Mouse (Mus musculus) adrenal gland, postnatal 10 days (tissue): Measurements from ENCODE around the gene Mapkbp1. TPM values are rescaled to one million over a fixed set of nuclear protein-coding genes. Genes with fewer than 3 reads are reported as not detected.

Experiments
- DNase-seq: peaks from one replicate; pipeline ENCODE4 v3.0.0; 2021; ENCODE audit warnings: mixed read lengths
- long read RNA-seq, 2 experiments: library from polyadenylated mRNA; stranded (forward); transcript quantifications; one replicate each; pipeline ENCODE4 v2.0.0; 2021
- total RNA-seq, 2 experiments: library from RNA; stranded (reverse); gene quantifications; 2 replicates each; pipeline ENCODE4 v1.2.3; 2021

Mapkbp1 gene
- 10 to 100 TPM; 12.0 to 15.3 TPM for total RNA-seq
- long read RNA-seq, experiment 1, partial matches to known transcripts, result 0 of 6 reads
- long read RNA-seq, experiment 1, other reads (novel, unspliced or antisense), result 6 of 6 reads
- long read RNA-seq, experiment 2, partial matches to known transcripts, result 0 of 1 reads
- long read RNA-seq, experiment 2, other reads (novel, unspliced or antisense), result 1 of 1 reads

DNA sequence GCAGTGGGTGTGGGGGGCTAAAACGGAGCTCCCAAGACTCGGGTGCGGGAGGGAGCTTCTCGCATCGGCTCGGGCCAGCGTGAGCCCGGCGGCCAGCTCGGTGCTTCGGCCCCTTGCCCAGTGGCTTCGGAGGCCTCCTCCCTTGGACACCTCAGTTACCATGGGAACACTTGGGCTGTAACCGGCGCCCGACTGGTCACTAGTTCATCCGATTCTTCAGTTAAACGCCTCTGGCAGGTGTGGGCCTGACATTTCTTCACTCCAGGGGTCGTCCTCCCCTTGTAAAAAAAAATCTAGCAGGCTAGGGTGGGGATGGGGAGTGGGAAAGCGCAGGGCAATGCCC lies at the start of gene Mapkbp1:
Gene Mapkbp1, plus strand, starts transcription at position 163 of the 343 bp plus-strand sequence.
- no peak for DNase-seq

DNA sequence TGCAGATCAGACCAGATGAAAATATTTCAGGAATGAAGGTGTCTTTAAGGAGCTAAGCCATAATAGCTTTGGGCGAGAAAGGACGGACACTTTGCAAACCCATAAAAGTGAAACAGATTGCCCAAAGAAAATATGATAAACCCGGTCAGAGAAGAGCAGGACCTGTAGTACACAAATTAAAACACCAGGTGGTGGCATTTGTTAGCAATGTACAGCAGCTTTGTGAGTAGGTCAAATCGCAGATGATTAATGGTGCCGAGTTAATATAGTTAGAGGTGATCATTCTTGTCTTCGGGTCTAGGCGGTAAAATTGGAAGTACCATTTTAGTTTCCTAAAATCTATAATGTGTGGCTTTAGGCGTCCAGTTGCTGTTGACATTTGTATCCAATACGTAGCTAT lies 1.9 kb upstream of the Mapkbp1 start:
- peak; percentile 60 for DNase-seq

GRCm38 (mm10) chr2:119971316-119971715 lies 1.2 kb upstream of the Mapkbp1 start:
- no peak for DNase-seq

- DNase-seq, result peak; percentile 97
Measured at GRCm38 (mm10) chr2:119971837-119972536, 512 bp upstream of the Mapkbp1 start.

DNA sequence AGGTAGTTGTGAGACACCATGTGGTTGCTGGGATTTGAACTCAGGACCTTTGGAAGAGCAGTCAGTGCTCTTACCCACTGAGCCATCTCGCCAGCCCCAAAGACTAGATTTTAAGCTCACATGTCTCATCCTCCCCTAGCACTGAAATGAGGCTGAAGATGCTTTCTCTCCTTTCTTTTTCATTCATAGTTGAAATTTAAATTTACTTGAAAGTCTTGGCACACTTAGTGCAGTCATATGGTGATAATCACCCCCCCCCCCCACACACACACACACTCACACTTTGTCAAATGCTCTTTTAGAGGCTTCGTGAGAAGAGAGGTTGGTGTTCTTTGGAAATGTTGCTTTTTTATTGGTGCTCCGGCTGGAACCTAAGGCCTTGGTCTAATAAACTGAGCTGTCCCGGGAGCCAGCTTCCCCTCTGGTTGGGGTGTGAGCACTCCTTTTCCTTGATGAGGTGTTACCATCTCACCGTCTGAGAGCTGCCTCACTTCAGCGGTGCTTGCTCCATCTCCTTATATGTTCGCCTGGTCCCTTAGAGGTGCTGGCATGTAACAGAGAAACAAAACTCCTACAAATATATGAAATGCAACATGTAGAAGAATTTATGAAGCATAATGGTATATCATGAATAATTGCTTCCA lies 8.0 kb downstream of the Mapkbp1 start:
- no peak for DNase-seq

DNA sequence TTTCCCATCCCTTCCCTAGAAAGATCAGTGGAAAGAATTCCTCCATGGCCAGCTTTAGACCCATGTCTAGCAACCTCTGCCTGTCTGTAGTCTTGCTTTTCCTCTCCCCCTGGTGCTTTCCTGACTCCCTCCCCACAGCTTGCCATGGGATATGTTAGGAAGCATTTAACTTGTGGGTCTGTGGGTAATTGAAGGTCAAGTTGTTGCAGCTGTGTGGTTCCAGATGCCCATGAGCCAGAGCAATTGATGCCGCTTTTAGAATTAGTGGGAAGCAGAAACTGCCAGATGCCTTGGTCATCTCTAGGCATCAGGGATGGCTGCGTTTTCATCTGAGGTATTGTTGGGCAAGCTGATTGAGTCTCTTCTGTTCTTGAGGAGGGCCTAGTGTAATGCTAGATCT lies 9.1 kb downstream of the Mapkbp1 start:
- DNase-seq, result no peak

DNA sequence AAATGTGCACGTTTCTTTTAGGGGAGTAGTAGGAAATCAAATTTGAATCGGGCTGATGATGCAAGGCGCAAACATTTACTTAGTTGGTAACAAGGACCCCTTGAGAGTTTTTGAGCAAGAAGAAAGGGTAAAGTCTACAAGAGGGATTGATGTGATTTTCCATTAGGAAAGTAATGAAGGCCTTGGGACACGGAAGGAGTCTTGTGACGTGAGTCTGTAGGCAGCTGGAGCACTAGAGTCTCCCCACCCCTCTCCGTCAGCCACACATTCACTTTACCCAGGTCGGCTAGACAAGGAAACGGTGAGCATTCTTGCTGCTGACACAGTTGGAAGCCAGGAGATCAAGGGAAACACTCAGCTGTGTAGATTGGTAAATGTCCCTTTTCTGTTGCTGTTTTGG lies 13.4 kb downstream of the Mapkbp1 start:
- no peak for DNase-seq

DNA sequence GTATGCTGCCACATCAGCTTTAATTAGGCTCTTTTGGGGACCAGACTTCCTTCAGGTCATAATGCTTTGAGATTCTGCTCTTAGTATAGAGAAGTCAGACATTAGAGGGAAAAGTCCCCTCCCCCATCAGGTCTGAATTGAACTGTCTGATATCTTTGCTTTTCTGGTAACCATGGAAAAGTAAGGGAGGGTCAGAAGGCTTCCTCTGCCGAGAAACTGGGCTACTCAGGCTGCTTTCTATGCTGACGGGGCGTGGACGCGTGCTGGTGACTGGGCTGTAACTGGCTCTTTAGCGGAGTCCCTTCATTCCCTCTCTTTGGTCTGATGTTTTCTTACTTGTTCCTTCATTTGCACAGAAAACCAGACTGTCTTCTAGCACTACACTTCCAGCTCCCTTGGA lies 13.9 kb downstream of the Mapkbp1 start:
- DNase-seq, result no peak

DNA sequence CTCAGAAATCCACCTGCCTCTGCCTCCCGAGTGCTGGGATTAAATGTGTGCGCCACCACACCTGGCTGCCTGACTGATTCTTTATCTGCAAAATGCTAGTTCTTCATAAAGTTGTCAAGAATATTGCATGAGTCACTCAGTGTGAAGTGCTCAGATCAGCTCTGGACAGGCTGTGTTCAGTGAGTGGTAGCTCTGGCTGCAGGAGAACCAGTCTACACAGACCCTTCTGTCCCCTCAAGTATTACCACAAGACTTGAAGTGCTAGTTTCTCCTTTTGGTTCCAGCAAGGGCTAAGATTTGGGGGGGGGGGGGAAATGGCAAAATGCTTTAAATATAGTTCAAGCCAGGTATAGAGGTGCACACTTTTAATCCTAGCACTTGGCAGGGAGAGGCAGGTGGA lies 14.9 kb downstream of the Mapkbp1 start:
- DNase-seq, result no peak

- no peak for DNase-seq
Measured at GRCm38 (mm10) chr2:119988952-119989351, 16.5 kb downstream of the Mapkbp1 start.

DNA sequence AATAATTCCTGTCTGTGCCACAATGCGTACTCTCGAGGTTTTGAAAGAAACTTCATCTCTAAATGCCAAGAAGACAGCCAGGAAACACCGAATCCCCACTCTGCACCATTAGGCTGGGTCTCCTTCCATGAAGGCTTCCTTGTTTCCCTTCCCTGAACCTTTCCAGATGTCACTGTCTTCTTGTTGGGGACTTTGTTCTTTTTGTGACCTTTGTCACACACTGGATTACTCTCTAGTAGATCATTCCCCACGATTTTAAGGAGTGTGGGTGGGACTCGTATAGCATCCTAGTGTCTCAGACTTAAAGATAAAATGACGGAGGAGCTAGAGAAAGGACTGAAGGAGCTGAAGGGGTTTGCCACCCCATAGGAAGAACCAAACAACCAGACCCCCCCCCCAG lies 18.4 kb downstream of the Mapkbp1 start:
- DNase-seq, result no peak

- DNase-seq, result no peak
Measured at GRCm38 (mm10) chr2:119992349-119992748, 19.9 kb downstream of the Mapkbp1 start.

DNA sequence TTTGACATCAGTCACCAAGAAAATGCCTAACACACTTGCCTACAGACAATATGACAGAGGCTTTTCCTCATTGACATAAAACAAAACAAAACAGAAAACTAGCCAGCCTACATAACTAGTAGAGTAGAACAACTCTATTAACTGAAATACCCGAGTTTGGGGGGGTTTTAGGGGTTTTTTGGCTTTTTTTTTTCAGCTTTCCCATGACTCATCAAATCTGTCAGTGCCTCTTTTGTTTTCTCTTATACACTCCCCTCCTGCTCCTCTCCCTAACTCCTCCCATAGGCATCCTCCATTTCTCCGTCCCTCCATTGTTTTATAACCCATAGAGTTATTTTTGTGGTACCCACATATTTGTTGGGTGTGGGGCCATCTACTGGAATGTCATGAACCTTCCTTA lies 21.0 kb downstream of the Mapkbp1 start:
- no peak for DNase-seq

- DNase-seq, result no peak
Measured at GRCm38 (mm10) chr2:119994839-119995238, 22.3 kb downstream of the Mapkbp1 start.

- peak; percentile 38 for DNase-seq
Measured at GRCm38 (mm10) chr2:119995391-119996281, 23.1 kb downstream of the Mapkbp1 start.

GRCm38 (mm10) chr2:119997354-119997753 lies 24.9 kb downstream of the Mapkbp1 start:
- no peak for DNase-seq

DNA sequence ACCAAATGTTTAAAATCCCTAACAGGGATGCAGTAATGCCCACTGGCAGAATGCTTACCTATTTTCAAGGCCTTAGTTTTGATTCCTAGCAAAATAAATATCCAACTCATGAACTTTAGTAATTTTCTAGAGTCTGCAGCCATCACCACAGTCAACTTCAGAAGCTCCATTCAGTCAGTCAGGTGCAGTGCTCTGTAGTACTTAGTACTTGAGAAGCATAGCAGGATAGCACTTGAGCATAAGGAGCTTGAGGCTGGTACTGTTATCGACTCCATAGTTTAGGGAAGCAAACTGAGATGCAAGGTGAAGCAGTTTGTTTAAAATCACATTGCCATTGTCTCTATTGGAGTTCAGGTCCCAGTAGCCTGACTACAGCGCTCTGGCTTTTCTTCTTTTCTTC lies 27.2 kb downstream of the Mapkbp1 start:
- DNase-seq, result no peak

DNA sequence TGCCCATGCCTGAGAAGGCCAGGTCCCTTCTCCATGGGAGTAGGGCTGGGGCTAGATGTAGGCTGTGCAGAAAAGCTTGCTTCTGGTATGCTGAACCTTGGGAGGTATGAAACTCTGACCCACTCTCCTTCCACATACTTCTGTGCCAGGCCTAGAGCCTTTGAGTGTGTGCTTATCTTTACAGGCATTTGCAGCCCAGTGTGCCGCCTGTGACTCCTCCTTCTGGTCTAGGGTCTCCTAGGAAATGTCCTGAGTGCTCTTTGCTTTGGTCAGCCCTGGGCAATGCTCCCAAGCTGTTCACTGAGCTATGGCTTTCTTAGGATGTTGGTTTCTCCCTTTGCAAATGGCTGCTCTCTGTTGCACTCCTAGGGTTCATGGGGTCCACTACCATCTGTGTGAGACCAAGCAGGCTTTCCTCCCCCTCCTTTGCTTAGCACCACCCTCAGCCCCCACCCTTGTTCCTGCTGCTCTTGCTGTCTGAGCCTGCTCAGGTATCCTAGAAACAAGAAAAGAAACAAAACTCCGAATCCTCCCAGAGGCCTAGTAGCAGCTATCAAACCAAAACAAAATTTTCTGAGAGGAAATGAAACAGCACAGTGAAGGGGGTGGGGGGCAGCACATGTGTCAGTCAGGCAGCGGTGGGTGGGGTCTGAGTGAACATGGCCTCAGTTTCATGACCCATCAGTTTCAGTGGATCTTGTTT lies 28.5 kb downstream of the Mapkbp1 start:
- no peak for DNase-seq

- no peak for DNase-seq
Measured at GRCm38 (mm10) chr2:120001956-120002355, 29.5 kb downstream of the Mapkbp1 start.

DNA sequence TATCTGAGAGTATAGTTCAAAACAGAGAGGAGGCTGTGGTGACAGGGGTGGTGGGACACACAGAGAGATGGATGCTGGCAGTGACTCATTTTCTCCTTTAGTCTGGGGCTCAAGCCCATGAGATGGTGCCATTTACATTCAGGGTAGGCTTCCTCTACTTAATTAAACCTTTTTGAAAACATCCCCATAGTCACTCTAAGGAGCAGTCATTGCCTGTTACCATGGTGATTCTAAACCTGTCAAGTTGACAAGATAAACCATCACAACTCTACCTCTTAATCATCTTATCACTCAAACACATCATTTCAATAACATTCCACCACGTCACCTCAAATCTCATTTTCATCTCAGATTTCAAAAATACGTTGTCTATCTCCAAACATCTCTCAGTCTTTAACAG lies 31.5 kb downstream of the Mapkbp1 start:
- no peak for DNase-seq

DNA sequence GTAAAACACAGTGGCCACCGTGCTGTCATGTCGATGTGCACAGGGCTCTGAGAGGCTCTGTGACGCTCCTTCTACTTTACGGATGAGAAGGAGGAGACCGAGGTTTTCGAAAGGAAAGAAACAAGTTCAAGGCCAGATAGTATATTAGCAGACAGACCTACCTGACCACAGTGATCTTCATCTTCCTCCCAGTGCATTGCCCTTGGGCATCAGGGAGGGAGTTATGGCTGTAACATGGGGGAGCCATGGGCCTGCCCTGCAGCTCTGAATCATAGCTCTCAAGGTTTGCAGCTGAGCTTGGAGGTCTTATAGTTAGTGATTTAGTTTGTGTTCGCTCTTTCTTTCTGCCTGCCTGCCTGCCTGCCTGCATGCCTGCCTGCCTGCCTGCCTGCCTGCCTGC lies 34.2 kb downstream of the Mapkbp1 start:
- DNase-seq, result no peak

DNA sequence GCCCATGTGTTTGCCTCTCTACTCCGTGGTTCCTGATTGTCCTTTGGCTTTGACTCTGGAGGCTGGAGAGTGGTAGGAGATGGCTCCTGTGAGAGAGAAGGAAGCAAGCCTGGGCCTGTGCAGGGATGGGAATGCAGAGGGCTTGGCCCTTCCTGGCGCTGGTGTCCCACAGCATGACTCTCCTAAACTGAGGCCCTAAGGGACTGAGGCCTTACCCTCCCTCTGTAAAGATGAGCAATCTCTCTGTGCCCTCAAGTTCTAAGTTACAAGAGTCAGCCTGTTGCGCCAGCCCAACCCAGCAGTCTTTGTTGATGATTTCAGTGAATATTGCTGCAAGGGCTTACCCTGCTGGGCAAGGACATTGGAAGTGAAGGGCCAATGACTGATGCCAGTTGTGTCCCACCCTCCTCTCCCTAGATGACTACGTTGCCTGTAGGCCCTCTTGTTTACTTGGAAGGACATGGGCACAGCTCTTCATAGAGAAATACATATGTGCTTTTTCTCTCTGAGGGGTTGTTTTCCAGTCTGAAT lies 35.2 kb downstream of the Mapkbp1 start:
- DNase-seq, result peak; percentile 40
